Mouse (Mus musculus) brain, embryonic 14.5 days (tissue): Measurements from ENCODE around the gene Kcnc4.

Experiments
- CTCF ChIP-seq: fragments of 200-500 bp; IDR thresholded peaks from 2 replicates; pipeline ENCODE4 v1.5.1; 2012; ENCODE audit warnings: inconsistent platforms, mild to moderate bottlenecking, moderate library complexity, borderline replicate concordance; ENCODE audit not compliant: insufficient read depth, insufficient read length; ENCODE audit errors: extremely low read depth
- POLR2A ChIP-seq: fragments of 200-500 bp; IDR thresholded peaks from 2 replicates; pipeline ENCODE4 v1.6.1; 2012; ENCODE audit warnings: mild to moderate bottlenecking, inconsistent platforms, borderline replicate concordance; ENCODE audit not compliant: poor library complexity, insufficient read depth, insufficient read length, severe bottlenecking; ENCODE audit errors: extremely low read depth

DNA sequence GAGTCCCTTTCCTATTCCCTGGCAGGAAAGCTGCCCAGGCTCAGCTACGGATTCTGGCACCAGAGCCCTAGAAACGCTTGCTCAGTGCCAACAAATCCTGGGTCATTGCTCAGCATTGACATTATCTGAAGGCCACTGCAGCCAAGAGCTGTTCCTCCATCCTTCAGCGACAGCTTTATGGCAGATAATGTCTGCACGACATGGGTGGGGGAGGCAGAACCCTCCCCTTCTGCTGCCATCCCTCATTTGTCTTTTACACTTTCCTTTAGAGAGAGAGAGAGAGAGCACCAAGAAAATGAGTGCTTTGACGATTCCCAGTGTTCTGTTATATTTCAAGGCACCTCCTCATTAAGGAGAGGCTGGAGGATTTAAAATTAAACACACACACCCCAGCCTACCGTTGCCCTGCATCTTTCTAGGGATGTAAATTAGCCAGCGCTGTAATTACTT is 42.4 kb upstream of the Kcnc4 start:
- TF ChIP-seq POLR2A (no peak), CTCF (no peak)
